Mouse (Mus musculus) spleen, postnatal 4 days (tissue): ENCODE data around the gene Lca5.

Source experiments
- DNase-seq, 2 experiments: peaks; one replicate each; pipeline ENCODE4 v3.0.0; 2022; ENCODE audit warnings: low spot score in 2 of 2

Gene Lca5

GRCm38 (mm10) chr9:83440392-83441357 is at the start of gene Lca5:
Gene Lca5 (minus strand): TSS chr9:83441127.
- DNase-seq, result peak; percentile 81 to 87

- DNase-seq, result no peak
Measured at GRCm38 (mm10) chr9:83488491-83489210, 47.7 kb upstream of the Lca5 start.

GRCm38 (mm10) chr9:83487771-83488470 is 47.0 kb upstream of the Lca5 start:
- DNase-seq, result no peak

- no peak for DNase-seq
Measured at GRCm38 (mm10) chr9:83485966-83486365, 45.0 kb upstream of the Lca5 start.

GRCm38 (mm10) chr9:83485357-83485756 is 44.4 kb upstream of the Lca5 start:
- DNase-seq, result no peak

- no peak for DNase-seq
Measured at GRCm38 (mm10) chr9:83483419-83483818, 42.5 kb upstream of the Lca5 start.

GRCm38 (mm10) chr9:83482176-83482949 is 41.4 kb upstream of the Lca5 start:
- no peak for DNase-seq

GRCm38 (mm10) chr9:83469871-83470270 is 28.9 kb upstream of the Lca5 start:
- no peak for DNase-seq

GRCm38 (mm10) chr9:83447771-83448170 is 6.8 kb upstream of the Lca5 start:
- peak; percentile 22 to 69 for DNase-seq

GRCm38 (mm10) chr9:83447176-83447575 is 6.2 kb upstream of the Lca5 start:
- no peak for DNase-seq

GRCm38 (mm10) chr9:83437621-83438020 is 3.3 kb downstream of the Lca5 start:
- peak in 1 of 2 experiments; percentile 36 for DNase-seq

- no peak for DNase-seq
Measured at GRCm38 (mm10) chr9:83434489-83434888, 6.4 kb downstream of the Lca5 start.

- DNase-seq, result peak; percentile 45 to 78
Measured at GRCm38 (mm10) chr9:83433661-83434060, 7.3 kb downstream of the Lca5 start.

GRCm38 (mm10) chr9:83427926-83428325 is 13.0 kb downstream of the Lca5 start:
- no peak for DNase-seq

GRCm38 (mm10) chr9:83418965-83419364 is 22.0 kb downstream of the Lca5 start:
- no peak for DNase-seq

GRCm38 (mm10) chr9:83413046-83413445 is 27.9 kb downstream of the Lca5 start:
- no peak for DNase-seq

- no peak for DNase-seq
Measured at GRCm38 (mm10) chr9:83405150-83405549, 35.8 kb downstream of the Lca5 start.

- no peak for DNase-seq
Measured at GRCm38 (mm10) chr9:83400783-83401182, 40.1 kb downstream of the Lca5 start.

- no peak for DNase-seq
Measured at GRCm38 (mm10) chr9:83399414-83399813, 41.5 kb downstream of the Lca5 start.

GRCm38 (mm10) chr9:83398260-83398659 is 42.7 kb downstream of the Lca5 start:
- no peak for DNase-seq

- DNase-seq, result no peak
Measured at GRCm38 (mm10) chr9:83395456-83395855, 45.5 kb downstream of the Lca5 start.
